Mouse (Mus musculus) cerebellum, postnatal 14 days (tissue): ENCODE data around the gene Gadd45gip1.

Experiments
- DNase-seq, 2 experiments: peaks; one replicate each; pipeline ENCODE4 v3.0.0; 2021; ENCODE audit warnings: mixed read lengths in 2 of 2

Gadd45gip1 gene

DNA sequence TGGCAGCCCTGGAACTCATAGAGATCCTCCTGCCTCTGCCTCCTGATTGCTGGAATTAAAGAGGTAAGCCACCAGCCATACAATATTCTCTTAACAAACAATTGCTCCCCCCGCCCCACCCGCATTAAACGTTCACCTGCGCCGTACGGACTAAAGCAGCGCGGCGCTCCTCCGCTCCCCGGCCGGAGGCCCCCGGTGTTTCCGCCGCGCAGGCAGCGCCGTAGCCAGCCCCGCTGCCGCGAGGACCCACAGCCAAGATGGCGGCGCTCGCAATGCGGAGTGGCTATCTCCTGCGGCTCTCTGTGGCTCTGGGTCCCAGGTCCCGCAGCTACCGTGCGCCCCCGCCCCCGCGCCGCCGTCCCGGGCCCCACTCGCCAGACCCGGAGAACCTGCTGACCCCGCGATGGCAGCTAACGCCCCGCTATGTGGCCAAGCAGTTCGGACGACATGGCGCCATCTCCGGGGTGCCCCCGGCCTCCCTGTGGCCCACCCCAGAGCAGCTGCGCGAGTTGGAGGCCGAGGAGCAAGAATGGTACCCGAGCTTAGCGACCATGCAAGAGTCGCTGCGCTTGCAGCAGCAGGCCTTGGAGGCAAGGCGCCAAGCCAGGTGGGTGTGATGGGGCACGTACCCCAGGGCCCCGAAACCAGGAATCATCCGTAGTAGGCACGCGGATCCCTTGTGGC, 854 bp downstream of the Gadd45gip1 start:
- DNase-seq, result peak; percentile 84 to 88

DNA sequence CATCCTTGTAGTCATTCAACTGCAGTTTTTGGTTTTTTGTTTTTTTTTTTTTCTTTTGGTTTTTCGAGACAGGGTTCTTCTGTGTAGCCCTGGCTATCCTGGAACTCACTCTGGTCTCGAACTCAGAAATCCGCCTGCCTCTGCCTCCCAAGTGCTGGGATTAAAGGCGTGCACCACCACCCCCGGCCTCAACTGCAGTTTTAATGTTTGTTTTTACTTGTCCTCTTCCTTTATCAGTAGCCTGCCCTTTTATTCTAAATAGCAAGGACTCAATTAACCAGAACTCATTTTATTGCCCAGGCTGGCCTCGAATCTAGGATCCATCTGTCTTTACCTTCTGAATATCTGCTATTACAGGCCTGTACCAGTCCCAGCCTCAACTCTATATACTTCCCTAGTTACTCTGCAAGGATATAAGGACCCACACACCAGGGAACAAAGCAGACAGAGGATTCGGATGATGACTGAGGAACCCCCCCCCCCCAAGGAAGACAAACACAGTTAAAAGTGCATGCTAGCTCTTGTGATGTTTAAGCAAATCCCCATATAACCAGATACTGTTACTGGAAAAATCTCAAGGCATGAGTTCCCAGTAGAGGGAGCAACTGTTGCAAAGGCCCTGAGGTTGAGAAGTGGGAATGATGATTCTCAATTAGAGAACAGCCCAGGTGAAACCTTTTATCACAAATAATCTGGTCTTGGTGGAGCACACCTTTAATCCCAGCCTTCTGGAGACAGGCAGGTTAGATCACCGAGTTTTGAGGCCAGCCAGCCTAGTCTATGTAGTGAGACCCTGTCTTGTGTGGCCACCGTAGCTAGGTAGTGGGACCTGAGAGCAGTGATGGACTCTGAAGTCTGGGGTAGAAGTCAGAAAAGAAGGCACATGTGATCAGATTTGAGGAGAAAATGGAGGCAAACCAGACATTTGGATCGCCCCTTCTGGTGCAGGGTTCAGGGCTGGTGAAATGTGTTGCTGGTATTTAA, 1.7 kb downstream of the Gadd45gip1 start:
- no peak for DNase-seq

DNA sequence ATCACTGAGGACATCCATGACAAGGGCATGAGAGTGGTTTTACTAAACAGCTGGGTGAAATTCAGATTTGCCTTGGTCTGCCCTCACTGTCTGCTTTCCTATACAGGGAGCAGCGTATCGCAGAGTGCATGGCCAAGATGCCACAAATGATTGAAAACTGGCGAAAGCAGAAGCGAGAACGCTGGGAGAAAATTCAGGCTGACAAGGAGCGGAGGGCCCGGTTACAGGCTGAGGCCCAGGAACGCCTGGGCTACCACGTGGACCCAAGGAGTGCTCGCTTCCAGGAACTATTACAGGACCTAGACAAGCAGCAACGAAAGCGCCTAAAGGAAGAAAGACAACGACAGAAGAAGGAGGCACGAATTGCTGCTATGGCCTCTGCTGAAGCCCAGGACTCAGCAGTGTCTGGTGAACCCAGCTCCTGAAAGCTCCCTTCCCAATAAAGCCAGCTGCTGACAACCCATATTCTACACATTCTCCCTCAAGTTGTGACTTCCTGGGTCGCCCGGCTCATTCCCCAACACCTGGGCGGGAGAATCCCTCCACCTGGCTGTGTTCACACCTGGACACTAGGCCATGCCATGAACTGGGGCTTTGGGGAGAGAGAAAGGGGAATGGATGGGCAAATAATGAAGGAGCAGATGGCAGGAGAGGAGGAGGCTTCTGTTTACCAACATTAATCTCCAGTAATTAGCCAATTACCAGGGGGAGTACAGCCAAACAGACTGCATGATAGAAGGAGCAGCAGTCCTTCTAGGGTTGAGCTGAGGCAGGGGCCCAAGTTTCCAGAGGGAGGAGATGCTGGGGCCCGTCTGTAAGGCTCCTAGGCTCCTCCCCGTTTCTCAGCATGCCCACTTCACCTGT, 2.9 kb downstream of the Gadd45gip1 start:
- DNase-seq, result peak; percentile 66 to 73

DNA sequence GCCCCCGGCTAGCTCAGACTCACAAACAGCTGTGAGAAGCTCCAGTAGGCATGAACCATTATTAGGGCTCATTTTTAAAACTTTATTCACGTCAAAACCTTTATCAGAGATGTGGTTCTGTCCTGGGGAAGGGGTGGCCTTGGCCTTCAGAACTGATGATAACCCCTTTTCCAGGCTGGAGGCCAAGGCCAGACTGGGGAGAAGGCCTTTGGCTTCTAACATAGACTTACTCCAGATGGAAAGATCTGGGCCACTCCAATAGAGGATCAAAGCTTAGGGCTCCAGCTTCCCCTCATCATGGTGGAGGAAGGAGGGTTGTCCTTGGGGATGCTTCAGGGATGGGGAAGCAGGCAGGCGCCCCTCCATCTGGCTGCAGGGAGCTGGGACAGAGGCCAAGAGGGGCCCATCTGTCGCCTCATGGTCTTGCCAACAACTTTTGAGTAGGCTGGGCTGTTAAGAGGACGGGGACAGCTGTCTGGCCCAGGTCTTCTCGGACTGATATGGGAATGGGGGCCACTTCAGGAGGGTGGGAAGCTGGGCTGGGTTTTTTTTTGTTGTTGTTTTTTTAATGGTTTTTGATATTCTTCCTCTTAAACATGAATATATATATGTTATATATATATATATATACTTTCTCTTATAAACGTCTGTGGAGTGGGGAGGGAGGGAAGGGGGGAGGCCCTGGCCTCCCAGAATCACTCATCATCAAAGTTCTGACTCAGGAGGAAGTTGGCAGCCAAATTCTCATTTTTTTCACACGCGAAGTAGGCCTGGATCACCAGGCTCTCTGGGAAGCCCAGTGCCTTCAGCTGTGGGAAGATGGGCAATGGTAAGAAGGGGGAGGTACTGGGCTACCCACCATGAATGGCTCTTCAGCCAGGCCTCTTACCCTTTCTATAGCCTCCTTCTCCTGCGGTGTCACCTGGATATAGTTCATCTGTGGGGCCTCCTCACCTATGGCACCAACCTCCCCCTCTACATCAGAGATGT, 3.8 kb downstream of the Gadd45gip1 start:
- DNase-seq, result peak; percentile 94 to 97

DNA sequence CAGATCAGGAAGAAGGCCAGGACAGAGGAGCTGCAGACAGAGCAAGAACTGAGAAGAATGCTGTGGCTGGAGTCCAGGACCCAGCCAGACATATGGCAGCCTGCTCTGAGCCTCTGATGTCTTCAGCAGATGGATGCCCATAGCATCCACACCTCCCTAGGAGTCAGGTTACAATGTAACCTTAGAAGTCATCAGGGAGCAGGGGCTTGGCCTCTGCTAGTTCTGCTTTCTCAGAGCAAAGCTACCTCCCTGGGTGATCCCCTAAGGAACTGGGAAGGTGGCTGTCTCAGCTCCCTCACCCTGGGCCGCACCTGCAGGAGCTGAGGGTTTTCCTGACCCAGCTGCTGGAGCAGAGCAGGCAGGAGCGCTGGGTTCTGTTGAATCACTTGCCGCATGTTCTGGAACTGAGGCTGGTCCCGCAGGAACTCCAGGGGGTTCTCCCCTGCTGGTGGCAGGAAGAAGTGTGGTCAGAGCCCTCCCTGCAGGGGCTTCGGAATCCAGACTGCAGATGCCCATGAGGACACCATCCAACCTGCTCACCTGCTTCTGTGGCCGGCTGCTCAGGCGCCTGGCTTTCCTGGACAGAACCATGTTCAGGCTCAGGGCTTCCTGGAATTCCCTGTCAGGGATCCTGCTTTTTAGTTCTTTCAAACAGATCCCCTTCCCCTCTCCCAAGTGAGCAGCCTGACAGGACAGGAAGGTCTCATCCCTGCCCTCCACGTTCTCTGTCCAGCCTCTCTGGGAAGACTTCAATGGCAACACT, 6.0 kb downstream of the Gadd45gip1 start:
- peak; percentile 56 to 66 for DNase-seq

DNA sequence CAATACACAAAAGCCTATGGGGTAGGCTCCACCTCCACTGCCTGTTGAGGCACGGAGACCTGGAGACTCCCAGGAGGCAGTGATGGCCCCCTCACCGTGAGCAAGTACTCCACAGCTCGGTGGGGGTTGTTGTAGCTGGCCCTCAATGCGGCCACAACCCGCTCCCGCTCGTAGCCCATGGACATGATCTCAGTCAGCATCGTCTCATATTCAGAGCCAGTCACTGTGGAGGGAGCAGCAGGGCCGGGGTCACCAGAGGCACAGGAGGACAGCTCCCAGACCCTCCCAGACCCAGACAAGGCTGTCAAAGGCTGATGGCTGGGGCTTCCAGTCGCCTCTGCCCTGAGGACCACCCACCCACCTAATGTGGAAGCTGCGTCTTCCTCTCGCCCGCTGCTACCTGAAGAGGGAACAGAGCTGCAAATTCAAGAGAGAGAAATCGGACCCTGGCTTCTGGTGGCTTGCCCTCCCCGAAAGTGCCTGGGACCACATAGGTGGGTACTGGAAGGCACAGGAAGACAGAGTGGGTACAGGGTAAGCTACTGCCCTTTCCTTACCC, 6.7 kb downstream of the Gadd45gip1 start:
- DNase-seq, result no peak

DNA sequence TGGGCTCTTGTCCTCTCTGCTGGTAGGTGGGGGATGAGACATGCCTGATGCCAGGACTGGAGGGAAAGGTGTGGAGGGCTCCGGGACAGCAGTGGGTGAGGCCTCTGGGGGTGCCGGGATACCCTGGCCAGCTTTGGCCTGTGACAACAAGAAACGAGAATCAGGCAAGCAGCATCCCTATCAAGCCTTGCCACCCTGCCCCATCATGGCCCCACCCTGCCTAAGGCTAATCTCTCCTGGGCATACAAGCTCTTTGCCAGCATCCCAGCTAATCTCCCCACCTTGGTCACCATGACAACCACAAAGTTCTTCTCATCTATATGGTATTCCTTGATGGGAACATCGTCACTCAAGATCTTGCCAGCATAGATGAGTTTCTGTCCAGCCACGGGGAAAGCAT, 7.2 kb downstream of the Gadd45gip1 start:
- DNase-seq, result no peak

DNA sequence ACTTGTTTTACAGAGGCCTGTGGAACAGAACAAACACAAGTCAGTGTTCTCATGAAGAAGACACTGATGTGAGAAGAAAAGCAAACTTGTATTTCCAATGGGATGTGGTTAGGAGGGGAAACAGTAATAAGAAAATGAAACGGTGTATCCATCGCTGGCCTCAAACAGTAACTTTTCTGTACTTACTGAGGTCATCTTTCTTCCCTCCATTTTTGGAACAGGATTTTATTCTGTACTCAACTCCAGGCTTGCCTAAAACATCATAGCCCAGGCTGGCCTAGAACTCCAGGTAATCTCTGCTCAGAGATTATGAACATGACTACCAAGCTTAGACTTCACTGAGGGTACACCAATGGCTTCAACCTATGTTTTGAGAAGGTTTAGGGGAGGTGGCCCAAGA, 8.1 kb downstream of the Gadd45gip1 start:
- no peak for DNase-seq

DNA sequence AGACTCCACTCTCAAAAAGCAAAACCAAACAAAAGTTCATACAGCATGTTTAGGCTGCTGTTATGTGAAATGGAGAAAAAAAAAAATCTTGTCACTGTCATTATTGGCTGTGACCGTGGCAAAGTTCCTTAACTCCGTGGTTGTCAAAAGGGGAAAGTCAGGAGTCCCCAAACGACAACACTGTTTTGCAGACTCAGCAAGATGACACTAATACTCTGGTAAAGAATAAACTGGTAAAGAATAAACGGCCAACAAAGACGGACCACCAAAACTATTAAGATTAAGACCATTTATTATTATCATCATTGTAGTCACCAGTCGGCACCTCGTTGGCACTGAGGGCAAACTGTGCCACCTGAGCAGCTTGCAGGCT, 8.5 kb downstream of the Gadd45gip1 start:
- DNase-seq, result no peak

DNA sequence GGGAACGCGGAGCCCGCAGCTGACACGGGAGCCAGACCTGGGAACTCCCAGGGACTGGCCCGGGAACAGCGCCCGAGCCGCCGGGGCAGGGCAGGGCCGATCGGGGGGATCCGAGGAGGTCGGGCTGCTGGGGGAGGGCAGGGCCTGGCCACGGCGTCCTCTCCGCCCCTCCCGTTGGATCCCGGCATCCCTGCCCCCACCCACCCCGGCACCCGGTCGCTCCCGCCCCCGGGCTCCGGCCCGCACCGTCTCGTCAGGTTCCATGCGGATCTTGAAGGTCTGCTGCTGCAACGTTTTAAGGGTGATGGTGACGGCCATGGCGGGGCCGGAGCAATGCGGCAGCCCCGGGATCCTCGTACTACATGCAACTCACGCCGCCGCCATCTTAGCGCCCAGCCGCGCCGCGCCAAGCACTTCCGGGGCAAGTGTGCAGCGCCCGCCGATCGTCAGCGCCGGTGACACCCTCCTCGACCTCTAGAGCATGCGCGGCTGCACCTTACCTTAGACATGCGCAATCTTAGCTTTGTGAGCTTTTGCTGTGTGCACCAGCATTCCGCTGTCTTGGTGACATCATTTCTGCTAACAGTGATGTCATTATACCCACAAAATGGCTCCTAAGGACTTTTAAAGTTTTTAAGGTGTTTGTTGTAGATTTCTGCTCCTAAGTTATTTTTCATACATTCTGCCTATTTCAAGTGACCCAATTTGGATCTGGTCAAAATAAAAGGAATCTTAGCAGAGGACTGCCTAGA, 9.1 kb downstream of the Gadd45gip1 start, which contains the start of gene Rad23a:
Gene Rad23a (minus strand): TSS at position 418 of the 752 bp plus-strand sequence.
- peak; percentile 93 to 94 for DNase-seq

DNA sequence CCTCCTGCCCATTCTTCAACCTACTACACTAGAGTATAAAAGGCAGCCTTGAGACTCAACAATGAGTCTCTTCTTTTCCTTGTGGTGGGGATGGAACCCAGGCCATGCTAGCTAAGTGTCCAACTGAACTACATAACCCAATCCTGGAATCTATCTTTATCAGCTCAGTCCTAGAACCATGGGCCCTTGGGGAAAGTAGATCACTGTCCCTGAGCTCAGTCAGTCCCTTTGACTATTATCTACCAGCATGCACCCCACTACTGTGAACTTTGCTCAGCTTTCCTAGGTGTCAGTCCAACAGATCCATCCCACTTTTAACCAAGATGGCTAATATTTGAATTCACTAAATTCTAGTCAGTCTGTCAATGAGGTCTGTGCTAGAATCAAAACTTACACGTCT, 10.2 kb downstream of the Gadd45gip1 start:
- no peak for DNase-seq

DNA sequence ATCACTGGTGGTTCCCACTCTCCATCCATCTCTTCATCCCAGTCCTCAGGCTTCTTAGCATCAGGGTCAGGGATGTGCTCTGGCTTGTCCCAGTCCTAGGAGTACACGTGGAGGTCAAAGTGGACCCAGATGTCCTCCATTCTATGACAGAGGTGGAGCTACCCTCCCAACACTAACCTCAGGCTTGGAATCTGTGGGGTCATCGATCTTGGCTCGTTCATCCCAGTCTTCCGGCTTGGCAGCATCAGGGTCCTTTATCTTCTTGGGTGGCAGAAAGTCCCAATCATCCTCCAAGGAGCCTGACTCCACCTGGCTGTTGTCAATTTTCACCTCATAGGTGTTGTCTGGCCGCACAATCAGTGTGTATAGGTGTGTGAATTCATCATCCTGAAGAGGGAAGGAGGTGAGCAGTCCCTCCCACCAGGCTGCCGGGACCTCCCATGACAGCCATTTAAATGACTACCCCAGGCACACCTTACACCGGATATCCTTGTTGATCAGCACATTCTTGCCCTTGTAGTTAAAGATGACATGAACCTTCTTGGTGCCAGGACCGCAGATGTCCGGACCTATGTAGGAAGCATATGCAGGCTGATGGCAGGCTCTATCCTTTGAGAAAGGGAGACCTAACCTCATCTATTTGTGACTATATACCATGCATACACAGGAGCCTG, 13.2 kb downstream of the Gadd45gip1 start:
- no peak for DNase-seq

DNA sequence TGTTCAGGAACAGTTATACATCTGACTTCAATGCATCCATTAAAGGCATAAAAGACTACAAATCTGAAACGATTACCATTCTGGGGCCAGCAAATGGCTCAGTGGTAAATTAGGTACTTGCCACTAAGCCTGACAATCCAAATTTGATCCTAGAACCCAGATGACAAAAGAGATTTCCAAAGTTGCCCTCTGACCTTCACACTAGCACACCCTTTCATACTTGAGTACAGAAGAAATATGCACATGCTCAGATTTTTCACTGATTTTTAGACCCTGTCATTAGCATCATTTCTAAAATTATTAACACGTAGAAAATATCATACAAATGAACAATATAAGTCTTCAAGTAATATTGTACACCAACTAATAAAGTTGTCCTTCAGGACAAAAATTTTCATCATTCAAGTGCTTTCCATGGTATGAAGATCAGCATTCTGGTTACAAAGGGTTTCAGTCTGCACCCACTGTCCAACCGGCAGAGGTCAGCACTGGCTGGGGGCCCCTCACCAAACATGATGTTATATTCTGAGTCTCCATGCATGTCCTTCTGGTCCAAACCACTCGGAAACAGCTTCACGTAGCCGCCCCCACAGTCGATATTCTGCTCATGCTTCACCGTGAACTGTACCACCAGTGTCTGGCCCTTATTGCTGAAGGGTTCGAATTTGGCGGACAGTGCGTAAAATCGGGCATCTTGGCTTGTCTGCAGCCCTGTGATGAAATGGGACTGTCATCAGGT, 14.2 kb downstream of the Gadd45gip1 start:
- DNase-seq, result peak; percentile 74 to 79

DNA sequence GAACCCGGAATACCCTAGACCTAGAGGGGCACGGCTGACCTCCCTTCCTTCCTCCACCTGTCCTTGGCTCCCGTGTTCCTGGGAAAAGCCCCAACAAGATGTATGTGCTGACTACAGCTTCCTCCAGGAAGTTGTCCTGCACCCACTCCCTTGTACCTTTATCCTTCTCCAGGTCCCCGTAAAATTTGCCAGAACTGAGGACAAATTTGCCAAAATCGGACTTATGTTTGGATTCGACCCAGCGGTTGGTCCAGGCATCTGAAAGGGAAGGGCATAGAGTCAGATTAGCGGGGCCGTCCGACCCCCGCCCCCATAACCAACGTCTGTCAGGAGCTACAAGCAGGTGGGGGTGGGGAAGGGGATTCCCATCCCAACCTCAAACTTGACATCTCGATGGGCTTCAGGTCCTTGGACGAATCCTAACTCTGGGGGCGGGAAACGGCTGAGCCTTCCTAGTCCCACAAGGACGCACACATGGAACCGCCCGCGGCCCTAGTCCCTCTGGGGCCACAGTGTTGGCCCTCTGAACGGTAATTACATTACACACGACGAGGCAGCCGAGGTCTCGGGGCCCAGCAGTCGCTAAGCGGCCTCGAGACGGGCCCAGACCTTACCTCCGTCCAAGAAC, 14.9 kb downstream of the Gadd45gip1 start:
- peak in 1 of 2 experiments; percentile 43 for DNase-seq

DNA sequence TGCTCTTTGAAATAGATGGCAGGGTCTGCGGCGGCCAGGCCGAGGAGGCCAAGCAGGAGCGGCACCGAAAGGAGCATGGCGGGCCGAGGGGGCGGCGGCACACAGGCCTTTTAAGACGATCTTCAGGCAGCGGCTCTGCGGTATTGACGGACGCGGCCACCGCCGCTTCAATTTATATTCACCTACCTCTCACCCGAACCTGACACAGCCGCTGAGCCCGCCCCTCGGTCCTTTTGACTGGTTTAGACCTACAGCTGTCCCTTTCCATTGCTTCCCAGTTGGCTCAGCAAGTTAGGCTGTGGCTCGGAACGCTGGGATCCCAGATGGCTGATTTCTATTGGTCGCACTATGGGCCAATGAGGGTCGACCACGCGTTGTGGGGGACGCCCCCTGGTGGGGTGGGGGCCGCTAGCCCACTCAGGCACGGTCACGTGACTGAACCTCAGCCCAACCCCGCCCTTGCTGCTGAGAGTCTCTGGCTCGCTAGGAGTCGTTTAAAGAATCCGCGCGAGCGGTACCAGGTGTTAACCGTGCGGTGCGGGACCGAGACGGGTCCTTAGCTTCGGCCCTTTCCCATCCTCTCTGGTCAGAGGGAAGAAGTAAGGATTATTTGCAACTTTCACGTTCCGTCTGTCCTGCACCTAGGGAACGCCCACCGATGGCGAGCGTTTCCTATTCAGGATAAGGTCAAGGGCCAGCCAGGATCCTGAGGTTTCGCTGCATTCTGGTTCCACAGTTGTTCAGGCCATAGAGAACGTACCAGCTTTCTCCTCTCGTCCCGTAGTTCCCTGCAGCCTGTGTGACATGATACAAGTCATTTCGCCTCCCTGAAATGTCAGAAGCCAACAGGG, 15.6 kb downstream of the Gadd45gip1 start, which contains the start of gene Calr:
Gene Calr (minus strand): TSS at position 213 of the 851 bp plus-strand sequence.
- peak; percentile 99 to 100 for DNase-seq

DNA sequence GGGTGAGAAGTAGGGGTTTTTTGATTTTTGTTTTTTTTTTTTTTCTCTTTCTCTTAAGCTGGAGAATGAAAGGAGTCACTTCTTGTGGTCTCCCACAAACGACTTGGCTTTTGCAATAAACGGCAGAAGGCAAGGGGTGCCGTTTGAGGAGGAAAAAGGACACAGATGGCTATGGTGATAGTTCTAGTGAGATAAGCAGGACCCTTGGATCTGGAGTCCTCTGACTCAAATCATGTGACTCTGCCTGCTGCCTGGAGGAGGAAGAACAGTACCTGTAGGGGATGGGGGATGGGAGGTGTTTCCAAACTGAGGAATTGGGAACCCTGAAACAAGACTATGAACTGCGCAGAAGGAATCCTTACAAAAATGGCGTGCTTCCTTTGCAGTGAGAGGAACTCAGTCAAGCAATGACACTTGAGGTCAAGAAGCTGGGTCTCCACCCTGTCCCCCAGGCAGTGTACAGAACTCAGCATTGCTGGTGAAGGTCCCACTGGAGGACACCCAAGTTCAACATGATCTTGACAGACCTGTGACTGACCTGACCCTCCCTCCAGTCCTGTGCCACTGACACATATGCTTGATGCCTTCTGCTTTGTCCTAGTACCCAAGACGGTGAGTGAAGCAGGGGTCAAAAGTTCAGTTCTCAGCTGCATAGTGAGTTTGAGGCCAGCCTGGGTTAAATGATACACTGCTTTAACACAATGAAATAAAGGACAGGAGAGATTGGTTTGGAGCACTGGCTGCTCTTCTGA, 16.5 kb downstream of the Gadd45gip1 start:
- DNase-seq, result no peak
